Mouse (Mus musculus): ENCODE results near the gene Kcnk2.
"Not testable (repeated sequence)": the region's sequence is repeated elsewhere in the genome, so short reads cannot be mapped to it uniquely, and the experiment has no call there.

Kcnk2 gene

DNA sequence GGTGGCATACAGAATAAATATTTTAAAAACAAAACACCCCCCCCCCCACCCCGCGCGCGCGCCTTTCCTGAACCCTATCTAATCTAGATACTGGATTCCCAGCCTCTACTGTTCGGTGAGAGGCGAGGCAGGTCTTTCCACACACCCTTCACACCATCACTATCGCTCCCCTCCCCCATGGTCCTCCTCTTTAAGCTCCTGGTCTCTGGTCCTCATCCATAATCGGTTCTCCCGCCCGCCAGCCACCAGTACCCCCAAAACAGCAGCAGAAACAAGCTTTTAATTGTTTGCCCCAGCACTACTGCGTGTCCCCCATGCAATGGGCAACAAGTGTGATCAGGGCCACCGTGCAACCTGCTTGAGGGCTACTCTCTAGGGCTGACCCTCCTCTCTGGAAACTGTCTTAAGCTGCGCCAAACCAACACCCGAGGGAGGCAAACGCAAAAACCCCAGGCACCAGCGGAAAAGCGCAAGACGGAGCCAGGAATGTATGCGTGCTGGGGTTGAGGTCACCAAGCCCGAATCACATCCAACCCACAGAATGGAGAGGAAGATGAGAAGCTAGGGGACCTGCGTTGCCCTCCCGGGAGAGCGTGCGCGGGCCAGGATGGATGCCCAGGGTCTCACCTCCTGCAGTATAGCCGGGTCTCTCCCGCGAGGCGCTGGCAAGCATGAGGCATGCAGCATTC, 59.5 kb downstream of the Kcnk2 start:
- DNase-seq (ENCODE audit: low spot score), result peak; percentile 8

DNA sequence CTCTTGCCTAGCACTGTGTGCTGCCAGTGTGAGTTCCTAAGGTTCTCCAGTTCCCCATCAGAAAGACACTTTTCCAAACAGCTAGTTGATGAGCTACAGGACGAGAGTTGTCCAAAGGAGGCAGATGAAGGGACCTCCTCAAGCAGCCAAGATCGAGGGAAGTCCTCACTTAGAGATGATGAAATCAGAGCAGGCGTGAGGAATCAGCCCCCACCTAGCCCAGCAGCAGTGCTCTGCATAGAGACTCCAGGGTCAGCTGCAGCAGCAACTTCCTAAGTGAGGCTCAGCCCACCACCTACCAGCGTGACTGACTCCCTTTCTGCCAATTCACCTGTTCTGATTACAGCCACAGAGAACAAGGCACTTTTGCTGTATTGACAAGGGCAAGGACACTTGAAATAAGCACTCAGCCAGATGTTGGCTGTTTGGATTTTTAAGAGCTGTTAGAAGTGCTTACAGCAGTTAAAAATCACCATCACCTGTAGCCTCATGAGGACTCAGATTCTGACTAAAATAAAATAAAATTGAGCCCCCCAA, 60.6 kb downstream of the Kcnk2 start:
- DNase-seq (ENCODE audit: low spot score), result no peak

DNA sequence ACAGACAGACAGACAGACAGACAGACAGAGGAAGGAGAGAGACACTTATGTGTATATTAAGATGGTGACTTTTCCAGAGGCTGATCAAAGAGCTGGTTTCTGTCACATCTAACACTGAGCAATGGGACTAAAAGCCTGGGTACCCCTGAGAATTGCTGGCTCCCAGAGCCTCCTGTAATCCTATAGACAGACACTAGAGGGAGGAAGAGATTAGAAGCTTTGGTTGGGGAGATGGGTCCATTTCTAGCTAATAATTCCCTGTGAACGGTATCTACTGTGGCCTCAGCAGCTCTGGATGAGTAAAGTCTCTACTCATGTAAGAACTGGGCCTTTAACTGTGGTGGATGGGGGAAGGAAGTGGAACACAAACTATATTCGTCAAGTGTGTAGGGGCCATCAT, 86.2 kb downstream of the Kcnk2 start:
- DNase-seq (ENCODE audit: low spot score), result no peak

DNA sequence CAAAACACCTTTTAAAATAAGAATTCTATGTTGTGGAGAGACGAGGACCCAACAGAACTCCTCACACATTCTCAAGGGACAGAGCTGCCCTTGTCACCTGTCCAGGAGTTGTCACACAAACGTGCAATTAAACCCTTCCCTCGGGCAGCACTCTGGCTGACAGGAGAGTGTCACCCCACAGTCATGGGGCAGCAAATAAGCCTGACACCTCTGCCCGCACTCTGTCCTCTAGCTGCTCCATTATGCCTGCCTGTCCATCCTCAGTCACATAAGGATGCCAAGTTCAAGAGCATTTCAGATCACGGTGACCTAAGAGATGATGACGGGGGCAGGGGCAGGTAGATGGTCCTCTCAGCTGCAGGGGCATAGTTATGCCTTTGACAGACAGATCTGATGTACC, 87.6 kb downstream of the Kcnk2 start:
- DNase-seq (ENCODE audit: low spot score), result no peak

DNA sequence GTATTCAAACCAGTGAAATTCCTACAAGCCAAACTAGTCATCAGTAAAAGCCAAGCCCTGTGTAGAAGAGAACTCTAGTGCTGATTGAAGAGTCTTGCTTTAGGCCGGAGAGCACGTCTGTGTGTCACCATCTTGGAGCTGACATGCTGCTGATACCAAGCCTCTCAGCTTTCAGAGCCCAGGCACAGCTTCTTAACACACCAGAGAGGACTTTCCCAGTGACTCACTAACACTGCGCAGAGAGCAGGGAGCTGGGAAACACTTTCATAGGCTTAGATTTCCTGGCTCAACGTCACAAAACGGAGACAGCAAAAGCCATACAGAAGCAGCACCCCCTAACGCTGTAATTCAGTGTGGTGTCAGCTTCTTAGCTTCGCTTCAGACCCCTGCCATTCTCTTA, 88.3 kb downstream of the Kcnk2 start:
- DNase-seq (ENCODE audit: low spot score), result no peak

DNA sequence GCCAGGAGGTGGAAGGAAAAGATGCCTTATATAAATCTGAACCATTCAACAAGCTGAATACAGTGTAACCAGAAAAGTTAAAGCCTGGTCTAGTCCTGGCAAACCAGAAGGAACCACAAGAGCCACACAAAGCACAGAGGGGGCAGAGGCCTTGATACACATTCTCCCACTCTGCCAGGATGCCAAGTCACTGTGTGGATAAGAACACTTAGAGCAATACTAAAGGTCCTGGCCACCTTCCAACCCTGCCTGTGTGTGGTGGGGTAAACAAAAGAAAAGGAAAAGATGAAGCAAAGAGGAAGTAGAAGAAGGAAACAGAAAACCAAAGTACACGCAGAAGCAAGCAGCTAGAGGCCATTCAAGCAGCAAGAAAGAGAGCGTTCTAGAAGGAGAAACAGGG, 91.9 kb downstream of the Kcnk2 start:
- DNase-seq (ENCODE audit: low spot score), result peak; percentile 22

DNA sequence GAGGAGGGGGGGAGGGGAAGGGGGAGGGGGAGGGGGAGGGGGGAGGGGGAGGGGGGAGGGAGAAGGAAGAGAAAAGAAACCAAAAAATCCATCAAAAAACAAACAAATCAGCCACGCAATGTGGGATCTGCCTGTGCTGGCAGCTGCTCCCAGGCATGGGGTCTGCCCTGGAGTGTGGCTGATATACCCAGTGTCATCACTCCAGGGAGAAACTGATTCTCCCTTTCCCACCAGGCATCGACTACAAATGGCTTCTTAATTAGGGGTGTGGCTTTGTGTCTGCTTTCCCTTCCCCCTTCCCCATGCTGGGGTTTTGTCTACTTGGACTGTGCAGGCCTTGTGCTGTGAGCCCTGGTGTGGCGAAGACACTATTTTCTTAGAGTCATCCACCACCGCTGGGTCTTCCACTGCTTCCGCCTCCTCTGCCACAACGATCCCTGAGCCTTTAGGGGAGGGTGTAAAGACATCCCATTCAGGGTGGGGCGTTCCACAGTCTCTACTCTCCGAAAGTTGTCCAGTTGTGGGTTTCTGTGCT, 97.0 kb downstream of the Kcnk2 start:
- no peak for DNase-seq (ENCODE audit: low spot score)

DNA sequence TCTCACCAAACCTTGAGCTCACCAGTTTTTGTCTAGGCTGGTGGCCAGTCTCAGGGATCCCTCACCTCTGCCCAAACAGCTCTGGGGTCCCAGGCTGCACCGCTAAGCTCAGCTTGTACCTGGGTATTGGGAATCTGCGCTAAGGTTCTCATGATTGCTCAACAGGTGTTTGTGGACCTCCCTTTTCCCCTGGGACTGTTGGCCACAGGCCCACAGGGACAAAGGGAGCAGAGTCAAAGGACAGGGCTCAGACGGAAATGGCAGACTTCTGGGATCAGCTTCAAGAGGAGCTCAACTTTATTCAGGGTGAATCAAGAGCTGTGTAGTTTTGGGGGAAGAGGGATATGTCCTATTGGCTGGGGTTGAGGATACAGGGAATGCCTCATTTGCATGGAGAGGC, 99.1 kb downstream of the Kcnk2 start:
- no peak for DNase-seq (ENCODE audit: low spot score)

DNA sequence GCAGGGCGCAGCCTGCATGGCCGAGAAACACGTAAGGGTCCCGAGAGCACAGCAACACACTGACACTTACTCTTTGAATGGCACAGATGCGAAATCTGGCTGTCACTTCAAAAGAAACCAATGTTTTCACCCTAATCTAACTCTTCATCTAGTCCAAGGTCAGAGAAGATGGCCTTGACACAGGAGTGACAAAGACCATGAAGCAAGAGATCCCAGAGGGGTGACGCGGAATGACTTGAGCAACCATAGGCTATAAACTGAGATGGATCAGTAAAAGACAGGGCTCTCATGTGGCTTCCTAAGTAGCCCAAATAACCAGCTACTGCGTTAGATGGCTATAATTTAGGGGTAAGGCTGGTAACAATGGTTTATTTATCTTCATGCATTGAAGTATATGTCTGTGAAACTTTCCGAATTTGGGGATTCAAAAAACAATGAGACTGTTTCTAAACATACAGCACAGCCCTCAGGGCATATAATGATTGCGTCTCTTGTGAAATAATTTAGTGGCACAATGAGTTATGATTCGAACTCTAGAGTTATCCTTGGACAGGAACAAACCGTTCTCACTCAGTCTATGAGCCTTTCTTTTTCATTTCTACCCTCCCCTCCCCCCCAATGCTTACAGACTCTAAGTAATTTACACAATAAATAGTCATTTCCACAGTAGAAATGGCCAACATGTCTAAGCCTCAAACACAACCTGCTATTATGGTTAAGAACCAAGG, 108.2 kb downstream of the Kcnk2 start:
- DNase-seq (ENCODE audit: low spot score), result no peak

DNA sequence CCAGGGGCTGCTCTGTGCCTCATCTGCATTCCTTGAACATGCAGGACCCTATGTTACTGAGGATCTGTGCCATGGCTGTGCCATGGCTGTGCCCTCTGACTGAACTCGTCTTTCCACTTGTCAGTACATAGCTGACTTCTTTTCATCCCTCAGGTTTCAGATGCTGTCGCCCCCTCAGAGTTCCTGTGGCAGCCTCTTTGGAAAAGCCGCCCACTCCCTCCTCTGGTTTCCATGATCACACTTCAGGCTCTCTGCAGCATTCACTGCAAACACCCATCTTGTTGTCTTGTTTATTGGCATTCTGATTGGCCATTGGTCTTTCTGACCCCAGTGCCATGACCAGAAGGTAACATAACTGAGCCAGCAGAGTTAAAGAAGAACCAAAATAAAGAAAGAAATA, 111.2 kb downstream of the Kcnk2 start:
- DNase-seq (ENCODE audit: low spot score), result no peak

DNA sequence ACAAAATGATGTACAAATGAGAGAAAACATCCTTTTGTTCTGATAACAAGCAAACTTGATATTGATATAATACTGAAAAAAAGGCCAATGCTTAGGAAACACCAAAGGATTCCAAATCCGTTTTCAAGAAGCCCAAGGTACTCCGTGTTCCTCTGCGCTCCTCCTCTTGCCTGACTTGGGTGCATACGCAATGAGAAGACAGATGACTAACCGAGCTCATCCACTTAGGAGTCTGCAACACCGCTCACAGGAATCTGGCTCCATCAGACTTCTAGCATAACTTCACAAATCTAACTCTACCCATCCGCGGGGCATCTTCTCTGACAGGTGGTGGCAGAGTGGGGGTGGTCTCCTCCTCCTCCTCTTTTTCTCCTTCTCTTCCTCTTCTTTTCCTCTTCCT, 113.1 kb downstream of the Kcnk2 start:
- no peak for DNase-seq (ENCODE audit: low spot score)

DNA sequence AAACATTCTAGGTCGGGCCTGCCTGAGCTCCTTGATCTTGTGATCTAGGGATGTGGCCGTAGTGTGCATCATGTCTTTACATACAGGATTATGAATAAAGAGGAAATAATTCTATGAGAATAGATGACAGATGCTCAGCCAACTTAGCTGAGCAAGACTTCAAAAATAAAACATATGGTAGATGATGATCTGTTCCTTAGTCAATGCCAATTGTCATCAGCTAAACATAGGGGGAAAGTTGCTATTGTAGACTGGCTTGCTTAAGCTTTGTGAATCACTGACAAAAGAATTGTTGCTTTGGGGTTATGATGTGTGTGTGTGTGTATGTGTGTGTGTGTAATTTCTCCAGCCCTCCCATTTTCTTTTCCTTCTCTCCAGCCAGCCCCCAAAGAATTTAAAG, 129.8 kb downstream of the Kcnk2 start:
- no peak for DNase-seq (ENCODE audit: low spot score)

DNA sequence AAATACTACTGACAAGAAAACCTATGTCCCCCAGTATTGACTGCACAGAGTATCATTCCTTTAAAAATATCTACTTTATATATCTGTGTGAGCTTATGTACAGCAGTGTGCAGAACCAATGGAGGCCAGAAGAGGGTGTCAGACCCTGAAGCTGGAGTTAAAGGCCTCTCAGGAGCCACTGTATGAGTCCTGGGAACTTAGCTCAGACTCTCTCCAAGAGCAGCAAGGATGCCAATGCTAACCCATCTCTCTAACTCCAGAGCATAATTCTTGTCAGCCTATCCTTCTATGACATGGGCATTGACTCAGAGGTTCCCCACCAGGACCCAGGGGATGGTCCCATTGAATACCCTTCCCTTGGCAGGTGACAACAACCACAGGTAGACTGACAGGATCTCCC, 148.4 kb downstream of the Kcnk2 start:
- DNase-seq (ENCODE audit: low spot score), result no peak

DNA sequence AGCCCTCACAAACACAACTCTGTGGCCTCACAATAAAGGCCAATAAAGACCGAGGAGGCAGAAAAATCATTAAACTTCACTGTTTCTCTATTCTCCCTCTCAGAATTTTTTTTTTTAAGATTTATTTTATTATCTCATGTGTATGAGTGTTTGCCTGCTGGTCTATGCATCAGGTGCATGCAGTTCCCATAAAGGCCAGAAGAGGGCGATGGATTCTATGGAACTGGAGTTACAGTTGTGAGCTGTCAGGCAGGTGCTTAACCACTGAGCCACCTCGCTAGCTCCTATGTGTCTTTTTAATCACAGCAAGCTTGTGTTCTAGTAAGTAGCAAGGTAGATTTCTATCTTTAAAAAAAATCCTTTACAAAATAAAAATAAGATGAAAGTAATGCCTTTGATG, 148.9 kb downstream of the Kcnk2 start:
- DNase-seq (ENCODE audit: low spot score), result no peak

DNA sequence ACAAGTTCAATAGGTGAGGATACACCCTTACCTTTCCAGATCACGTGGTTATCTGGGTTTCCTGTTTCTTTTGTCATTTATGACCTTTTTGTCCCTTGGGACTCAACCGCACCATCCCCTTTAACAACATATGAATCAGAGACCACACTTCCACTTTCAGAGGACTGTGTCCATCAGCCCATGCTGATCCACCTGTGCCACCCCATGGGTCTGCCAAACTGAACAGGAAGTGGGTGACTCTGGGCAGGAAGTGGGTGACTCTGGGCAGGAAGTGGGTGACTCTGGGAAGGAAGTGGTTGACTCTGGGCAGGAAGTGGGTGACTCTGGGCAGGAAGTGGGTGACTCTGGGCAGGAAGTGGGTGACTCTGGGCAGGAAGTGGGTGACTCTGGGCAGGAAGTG, 158.9 kb downstream of the Kcnk2 start:
- DNase-seq (ENCODE audit: low spot score), result not testable (repeated sequence)

DNA sequence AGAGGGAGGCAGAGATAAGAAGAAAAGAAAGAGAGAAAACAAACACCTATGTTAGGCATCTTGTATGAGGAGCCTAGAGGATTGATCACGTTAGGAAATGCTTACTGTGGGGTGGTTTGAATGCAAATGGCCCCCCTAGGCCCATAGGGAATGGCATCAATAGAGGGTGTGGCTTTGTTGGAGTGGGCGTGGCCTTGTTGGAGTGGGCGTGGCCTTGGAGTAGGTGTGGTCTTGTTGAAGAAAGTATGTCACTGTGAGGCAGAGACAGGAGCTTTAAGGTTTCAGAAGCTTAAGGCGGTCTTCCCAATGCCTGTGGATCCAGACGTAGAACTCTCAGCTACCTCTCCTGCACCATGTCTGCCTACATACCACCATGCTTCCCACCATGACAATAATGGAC, 166.8 kb downstream of the Kcnk2 start:
- DNase-seq (ENCODE audit: low spot score), result no peak

DNA sequence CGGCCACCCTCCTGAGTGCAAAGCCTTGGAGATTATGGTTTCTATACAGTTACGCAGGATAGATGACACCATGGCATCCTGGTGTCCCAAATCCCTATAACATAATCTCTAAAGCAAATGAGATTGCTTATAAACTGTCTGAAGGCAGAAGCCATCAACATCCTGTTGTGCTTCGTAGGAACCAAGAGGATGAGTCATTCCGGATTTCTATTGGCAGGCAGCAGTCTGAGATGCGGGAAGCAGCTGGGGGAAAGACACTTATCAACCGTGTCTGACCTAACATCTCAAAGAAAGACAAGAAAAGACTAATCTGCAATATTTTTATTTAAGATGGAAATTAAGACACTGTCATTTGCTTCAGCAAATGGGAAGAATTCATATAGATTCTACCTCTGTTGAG, 169.2 kb downstream of the Kcnk2 start:
- DNase-seq (ENCODE audit: low spot score), result no peak

DNA sequence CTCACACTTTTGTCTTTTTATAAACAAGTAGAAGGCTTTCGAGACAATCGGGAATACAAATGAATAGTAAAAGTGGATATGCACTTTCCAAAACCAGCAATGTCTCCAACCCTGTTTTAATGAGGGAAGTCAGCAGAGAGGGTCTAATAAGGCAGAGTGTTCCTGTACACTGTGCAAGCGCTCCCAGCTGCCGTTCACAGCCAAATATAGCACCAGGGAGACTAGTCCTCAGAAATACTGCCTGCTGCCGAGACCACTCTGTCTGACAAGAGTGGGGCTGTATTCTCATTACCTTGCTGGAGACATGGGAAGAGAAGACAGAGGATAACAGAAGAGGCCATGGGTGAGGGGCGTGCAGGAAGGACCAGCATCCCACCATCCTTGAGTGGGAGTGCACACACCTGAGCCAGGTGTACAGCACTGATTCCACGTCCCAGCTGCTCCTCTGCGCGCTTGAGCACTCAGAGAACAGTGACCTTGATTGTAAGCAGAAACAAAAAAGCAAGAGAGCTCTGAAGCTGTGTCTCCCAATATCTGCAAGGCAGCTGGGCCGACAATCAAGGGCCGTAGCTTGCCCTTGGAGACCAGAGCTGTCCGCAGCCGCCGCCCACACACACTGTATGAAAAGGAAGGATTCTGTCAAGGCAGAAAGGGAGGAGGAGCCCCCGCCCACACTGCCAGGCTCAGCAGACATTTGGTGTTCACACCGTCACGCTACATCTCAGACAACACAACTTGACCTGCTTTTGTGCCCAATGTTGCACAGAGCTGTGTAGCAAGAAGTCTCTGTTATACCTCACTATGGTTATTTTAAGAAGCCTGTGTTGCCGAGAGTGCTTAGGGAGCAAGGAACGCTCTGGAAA, 173.6 kb downstream of the Kcnk2 start:
- DNase-seq (ENCODE audit: low spot score), result peak; percentile 65

DNA sequence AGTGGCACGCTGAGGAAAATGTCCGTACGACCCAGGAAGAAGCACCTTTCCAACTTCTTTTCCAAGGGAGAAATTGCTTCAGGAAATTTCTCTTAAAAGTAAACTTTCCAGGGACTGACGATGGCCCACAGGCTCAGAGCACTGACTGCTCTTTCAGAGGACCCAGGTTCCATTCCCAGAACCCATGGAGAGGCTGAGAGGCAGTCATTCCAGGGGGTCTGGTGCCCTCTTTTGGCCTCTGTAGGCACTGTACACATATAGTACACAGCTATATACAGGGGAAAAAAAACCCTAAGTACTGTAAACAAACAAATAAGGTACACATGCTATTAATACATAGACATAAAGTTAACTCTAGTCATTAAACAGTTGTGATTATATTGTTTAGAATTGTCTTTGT, 174.6 kb downstream of the Kcnk2 start:
- DNase-seq (ENCODE audit: low spot score), result no peak

DNA sequence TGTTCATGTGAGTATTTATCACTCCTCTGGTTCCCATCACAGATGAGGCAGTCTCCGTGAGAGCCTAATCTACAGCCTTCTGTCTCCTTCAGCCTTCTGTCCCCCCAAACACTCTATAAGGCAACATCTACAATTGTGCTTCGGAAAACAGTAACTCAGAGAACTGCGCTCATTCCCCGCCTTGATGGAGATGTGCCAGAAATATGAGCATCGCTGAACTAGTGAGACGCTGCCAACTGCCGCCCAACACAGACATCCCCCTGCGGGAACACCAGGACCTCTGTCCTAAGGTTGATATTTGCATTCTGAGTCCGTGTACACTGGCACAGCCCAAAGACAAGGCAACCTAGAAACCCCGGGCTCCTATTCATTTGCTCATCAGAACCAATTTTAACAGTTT, 183.0 kb downstream of the Kcnk2 start:
- DNase-seq (ENCODE audit: low spot score), result no peak

DNA sequence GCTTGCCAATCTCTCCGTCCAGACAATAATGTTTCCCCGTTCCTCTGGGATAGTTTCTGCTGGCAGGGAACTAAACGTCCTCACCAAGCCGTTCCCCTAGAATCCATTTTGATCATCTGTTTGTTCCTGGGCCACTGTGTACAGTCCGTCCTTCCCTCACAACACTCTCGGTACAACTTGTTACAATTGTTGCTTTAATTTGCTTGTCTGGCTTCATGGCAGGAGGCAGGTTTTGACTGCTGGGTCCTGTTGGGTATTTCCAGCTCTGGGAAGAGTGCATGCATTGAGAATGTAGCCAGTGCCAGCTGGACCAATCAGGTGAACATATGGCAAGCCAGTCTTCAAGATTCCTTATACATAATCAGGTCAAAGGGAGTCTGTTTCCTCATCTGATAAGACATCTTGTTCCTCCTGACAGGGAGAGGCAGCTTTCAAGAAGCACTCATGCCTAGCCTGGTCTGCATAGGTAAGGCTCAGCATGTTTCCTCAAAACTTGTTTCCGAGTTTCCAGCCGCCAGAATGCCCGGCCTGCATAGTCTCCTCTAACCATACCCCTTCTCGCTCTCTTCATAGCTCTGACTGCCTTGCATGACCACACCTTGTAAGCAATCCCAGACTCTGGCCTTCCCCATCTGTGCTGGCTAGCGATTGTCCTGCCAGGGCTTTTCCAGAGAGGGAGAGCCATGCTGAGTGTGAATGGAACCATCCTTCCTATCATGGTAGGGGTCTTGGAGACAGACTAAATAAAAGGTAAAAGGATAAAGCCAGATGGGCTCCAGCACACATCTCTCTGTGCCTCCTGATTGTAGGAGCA, 184.1 kb downstream of the Kcnk2 start:
- no peak for DNase-seq (ENCODE audit: low spot score)

DNA sequence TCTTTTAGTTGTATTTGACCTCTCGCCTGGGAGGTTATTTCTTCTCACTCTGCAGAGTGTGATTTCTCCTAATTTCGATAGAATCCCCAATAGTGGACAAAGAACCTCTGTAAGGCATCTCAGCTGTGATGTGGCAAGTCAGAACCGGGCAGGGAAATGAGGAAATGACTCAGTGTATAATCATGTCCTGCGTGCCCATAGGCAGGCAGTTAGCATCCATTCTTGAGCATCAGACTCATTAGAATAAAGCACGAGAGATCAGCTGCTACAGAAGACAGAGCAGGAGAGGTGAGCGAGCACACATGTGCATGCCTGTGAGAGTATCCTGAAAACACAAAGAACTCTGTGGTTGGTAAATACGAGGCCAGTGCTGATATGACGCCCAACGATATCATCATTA, 186.9 kb downstream of the Kcnk2 start:
- no peak for DNase-seq (ENCODE audit: low spot score)

Data from ovary, postnatal 36 days (tissue).